Mouse (Mus musculus) adrenal gland, adult 10 weeks (tissue): ENCODE data around the gene Vmn1r135. TPM values are rescaled to one million over a fixed set of nuclear protein-coding genes. Genes with fewer than 3 reads are reported as not detected.

Experiments
- polyA plus RNA-seq: library from polyadenylated mRNA; stranded (reverse); fragments of 350-450 nt; fragmentation: Illumina TruSeq; extraction: RNeasy Lipid Tissue Mini Kit (QIAGEN cat#74804); gene quantifications from one replicate; pipeline ENCODE4 v1.2.3, GENCODE M21; 2014; ENCODE audit warnings: low read depth, low replicate concordance

Vmn1r135 gene
- not detected for polyA plus RNA-seq

GRCm38 (mm10) chr7:21832051-21832450 lies at the start of gene Vmn1r135:
Gene Vmn1r135 (plus strand): TSS chr7:21832351.

GRCm38 (mm10) chr7:21796628-21797027 lies 35.5 kb upstream of the Vmn1r135 start, which contains the start of gene Gm4177:
Gene Gm4177 (minus strand): TSS chr7:21796728.

GRCm38 (mm10) chr7:21844167-21844566 lies 12.0 kb downstream of the Vmn1r135 start, which contains the start of gene Gm5725:
Gene Gm5725 (minus strand): TSS chr7:21844267.

Other genes with a start within 250 kb of the Vmn1r135 start
- not detected for gene Vmn1r132, start 218.3 kb upstream of the Vmn1r135 start, polyA plus RNA-seq
- gene Gm4175, start 70.9 kb upstream of the Vmn1r135 start, polyA plus RNA-seq = not detected
- gene Gm4177, start 35.6 kb upstream of the Vmn1r135 start, polyA plus RNA-seq = not detected
- gene Gm5725, start 11.9 kb downstream of the Vmn1r135 start, polyA plus RNA-seq = not detected
- not detected for gene Gm5891, start 88.9 kb downstream of the Vmn1r135 start, polyA plus RNA-seq
- not detected for gene Vmn1r137, start 162.2 kb downstream of the Vmn1r135 start, polyA plus RNA-seq
- gene Vmn1r138, start 196.5 kb downstream of the Vmn1r135 start, polyA plus RNA-seq = not detected
- gene Gm6176, start 224.0 kb downstream of the Vmn1r135 start, polyA plus RNA-seq = not detected
- not detected for gene Vmn1r139, start 236.7 kb downstream of the Vmn1r135 start, polyA plus RNA-seq